Mouse (Mus musculus) testis, adult 2 months (tissue): Measurements from ENCODE around the gene Rabgef1.

Source experiments
- CTCF ChIP-seq: fragments of 200-500 bp; IDR thresholded peaks from 2 replicates; pipeline ENCODE4 v1.5.1; 2012; ENCODE audit warnings: low read depth, mild to moderate bottlenecking, inconsistent platforms, low read length, moderate library complexity; ENCODE audit not compliant: control insufficient read depth, insufficient read depth, insufficient replicate concordance
- POLR2A ChIP-seq: fragments of 200-500 bp; IDR thresholded peaks from 2 replicates; pipeline ENCODE4 v1.6.1; 2012; ENCODE audit warnings: low read depth, mild to moderate bottlenecking, inconsistent platforms, low read length, moderate library complexity; ENCODE audit not compliant: control insufficient read depth

DNA sequence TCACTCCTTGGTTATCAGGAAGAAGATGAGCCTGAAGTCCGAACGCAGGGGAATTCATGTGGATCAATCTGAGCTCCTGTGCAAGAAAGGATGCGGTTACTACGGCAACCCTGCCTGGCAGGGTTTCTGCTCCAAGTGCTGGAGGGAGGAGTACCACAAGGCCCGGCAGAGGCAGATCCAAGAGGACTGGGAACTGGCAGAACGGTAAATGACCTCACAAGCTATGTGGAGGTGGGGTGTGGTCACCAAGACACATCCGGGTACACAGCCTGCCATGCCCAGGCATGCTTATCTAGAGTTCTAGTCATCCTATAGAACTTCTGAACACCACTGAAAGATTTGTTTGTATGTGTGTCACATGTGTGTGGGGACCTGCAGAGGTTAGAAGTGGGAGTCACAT, 15.8 kb downstream of the Rabgef1 start:
- TF ChIP-seq CTCF (no peak), POLR2A (no peak)
